Mouse (Mus musculus) limb, embryonic 13.5 days (tissue): ENCODE data around the gene Gal3st2b. TPM values are rescaled to one million over a fixed set of nuclear protein-coding genes. Genes with fewer than 3 reads are reported as not detected.
A peak's percentile ranks its signal among the peaks of the same experiment; 100 is the strongest.
"Not testable (repeated sequence)": the region's sequence is repeated elsewhere in the genome, so short reads cannot be mapped to it uniquely, and the experiment has no call there.

Experiments used
- ATAC-seq: fragments of 200-750 bp; cut with Nextera tagmentation; 2 replicates; pipeline ENCODE4 v1.8.0; 2017; ENCODE audit warnings: low read depth, moderate number of reproducible peaks, moderate TSS enrichment; ENCODE audit not compliant: low FRiP score
- H3K27ac ChIP-seq: fragments of 300-500 bp; sonication (generic); 2 replicates; pipeline ENCODE4 v1.5.1; 2015; ENCODE audit warnings: inconsistent platforms, mild to moderate bottlenecking, moderate library complexity
- H3K27me3 ChIP-seq: fragments of 300-500 bp; sonication (generic); 2 replicates; pipeline ENCODE4 v1.6.1; 2015; ENCODE audit warnings: mild to moderate bottlenecking, inconsistent platforms
- H3K36me3 ChIP-seq: fragments of 300-500 bp; sonication (generic); 2 replicates; pipeline ENCODE4 v1.6.1; 2015; ENCODE audit warnings: inconsistent platforms, mild to moderate bottlenecking, moderate library complexity
- H3K4me1 ChIP-seq: fragments of 300-500 bp; sonication (generic); 2 replicates; pipeline ENCODE4 v1.6.1; 2015; ENCODE audit warnings: inconsistent platforms
- H3K4me2 ChIP-seq: fragments of 300-500 bp; sonication (generic); replicated peaks from 2 replicates; pipeline ENCODE4 v1.6.1; 2015; ENCODE audit warnings: inconsistent platforms, mild to moderate bottlenecking, moderate library complexity
- H3K4me3 ChIP-seq: fragments of 300-500 bp; sonication (generic); 2 replicates; pipeline ENCODE4 v1.5.1; 2015; ENCODE audit warnings: moderate library complexity, mild to moderate bottlenecking, inconsistent platforms
- H3K9ac ChIP-seq: fragments of 300-500 bp; sonication (generic); 2 replicates; pipeline ENCODE4 v1.6.1; 2015; ENCODE audit warnings: mild to moderate bottlenecking, inconsistent platforms
- H3K9me3 ChIP-seq: fragments of 300-500 bp; sonication (generic); 2 replicates; pipeline ENCODE4 v1.6.1; 2016; ENCODE audit warnings: inconsistent platforms
- WGBS: fragments of 180-500 bp; shearing (Covaris S2); methylation state at CpG from one replicate; pipeline ENCODE4 v1.1.7; 2015; 5-methylcytosine and 5-hydroxymethylcytosine counted together
- polyA plus RNA-seq: library from polyadenylated mRNA; unstranded; fragments of >200 nt; fragmentation: Nextera tagmentation; extraction: Ambion mirVana; gene quantifications from 2 replicates; pipeline ENCODE4 v1.2.1, GENCODE M21; 2015

Gal3st2b gene
- polyA plus RNA-seq: 0.13 TPM in 1 of 2 replicates, not detected in the other

DNA sequence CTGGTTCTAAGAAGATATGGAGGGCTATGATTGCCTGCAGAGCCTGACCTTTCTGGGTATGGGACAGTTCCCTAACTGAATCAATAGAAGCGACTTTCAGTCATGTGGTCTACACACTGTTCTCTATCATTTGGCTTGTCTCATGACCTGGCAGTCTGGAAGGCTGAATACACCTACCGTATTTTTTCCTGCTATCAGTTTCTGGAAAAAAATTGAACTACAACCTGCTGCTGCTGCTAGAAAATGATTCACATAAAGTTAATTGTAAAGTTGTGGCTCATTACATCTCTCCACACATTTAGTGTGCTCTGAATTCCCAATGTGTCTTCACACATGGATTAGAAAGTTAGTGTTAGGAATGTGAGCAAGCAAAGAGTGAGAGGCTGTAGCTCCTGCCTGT lies at the start of gene Gal3st2b:
TSS of gene Gal3st2b (plus strand) at position 301 of the 400 bp plus-strand sequence.
- not testable (repeated sequence) for H3K4me2 ChIP-seq, H3K4me3 ChIP-seq, H3K36me3 ChIP-seq, H3K9me3 ChIP-seq, H3K27ac ChIP-seq, H3K9ac ChIP-seq, ATAC-seq, H3K4me1 ChIP-seq, H3K27me3 ChIP-seq
- 87% methylated on average over 2 of the region's 2 CpGs for WGBS

DNA sequence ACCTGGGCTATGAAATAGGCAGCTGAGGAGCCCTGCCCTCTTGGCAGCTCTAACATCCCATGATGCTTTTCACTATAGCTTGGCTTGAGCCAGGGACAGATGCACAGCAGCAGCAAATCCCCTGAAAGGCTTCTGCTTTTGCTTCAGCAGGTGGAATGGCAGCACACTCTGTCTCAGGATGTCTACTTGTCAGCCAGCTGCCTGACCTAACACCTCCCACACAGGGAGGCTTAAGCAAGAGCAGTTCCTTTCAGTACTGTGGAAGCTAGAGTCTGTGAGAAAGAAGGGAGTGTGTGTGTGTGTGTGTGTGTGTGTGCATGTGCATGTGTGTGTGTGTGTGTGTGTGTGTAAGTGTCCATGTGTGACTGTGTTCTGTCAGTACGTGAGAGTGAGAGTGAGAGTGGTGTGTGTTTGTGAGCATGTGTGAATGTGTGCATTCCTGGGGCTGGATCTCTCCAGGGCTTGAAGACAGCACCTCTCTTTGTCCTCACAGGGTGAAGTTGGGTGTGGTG lies 46.5 kb upstream of the Gal3st2b start:
- H3K4me3 ChIP-seq, H3K27ac ChIP-seq, H3K27me3 ChIP-seq, H3K4me1 ChIP-seq, ATAC-seq, H3K9me3 ChIP-seq, H3K9ac ChIP-seq, H3K36me3 ChIP-seq, H3K4me2 ChIP-seq: not testable (repeated sequence)
- 56% methylated on average over 1 of the region's 1 CpGs for WGBS

DNA sequence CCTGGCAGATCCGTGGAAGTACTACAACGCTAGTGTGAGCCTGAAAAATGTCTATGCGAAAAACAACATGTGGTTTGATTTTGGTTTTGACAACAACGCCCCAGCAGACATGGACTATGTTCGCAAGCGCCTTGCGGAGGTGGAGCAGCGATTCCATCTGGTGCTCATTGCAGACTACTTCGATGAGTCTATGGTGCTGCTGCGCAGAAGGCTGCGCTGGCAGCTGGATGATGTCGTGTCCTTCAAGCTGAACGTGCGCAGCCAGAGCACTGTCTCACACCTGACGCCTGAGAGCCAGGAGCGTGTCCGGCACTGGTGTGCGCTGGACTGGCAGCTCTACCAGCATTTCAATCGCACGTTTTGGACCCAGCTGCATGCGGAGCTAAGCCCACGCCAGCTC lies 43.7 kb upstream of the Gal3st2b start:
- 85% methylated on average over 12 of the region's 22 CpGs for WGBS

DNA sequence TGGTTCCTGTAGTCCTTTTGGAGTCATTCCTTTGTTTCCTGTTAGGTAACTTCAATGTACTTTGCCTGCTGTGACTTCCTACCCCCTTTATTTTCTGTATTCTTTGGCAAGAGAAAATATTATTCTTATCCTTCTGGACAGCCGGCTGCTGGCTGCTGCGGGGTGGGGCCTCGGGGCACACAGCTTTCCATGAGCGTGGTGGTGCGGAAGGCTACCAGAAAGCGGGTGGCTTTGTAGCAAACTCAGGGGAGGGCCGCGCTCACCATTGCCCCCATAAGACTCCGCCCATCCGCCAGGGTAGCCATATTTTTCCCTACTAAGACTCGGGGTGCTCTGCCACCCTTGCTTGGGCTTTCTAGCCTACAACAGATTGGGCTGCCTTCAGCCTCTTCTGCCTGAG lies 36.3 kb upstream of the Gal3st2b start:
- not testable (repeated sequence) for H3K27me3 ChIP-seq, H3K27ac ChIP-seq, H3K4me2 ChIP-seq, H3K36me3 ChIP-seq, H3K4me1 ChIP-seq, H3K9ac ChIP-seq, H3K4me3 ChIP-seq, H3K9me3 ChIP-seq, ATAC-seq
- WGBS: no CpG with 5 or more reads among the region's 11 CpGs

More for the DNA sequence above, 43.7 kb upstream of the Gal3st2b start:
- not testable (repeated sequence) for H3K4me2 ChIP-seq, H3K27ac ChIP-seq, H3K36me3 ChIP-seq, H3K27me3 ChIP-seq, H3K9ac ChIP-seq, H3K9me3 ChIP-seq, H3K4me1 ChIP-seq, H3K4me3 ChIP-seq
- ATAC-seq: peak; percentile 54; the same call in 1 of the 2 replicates

DNA sequence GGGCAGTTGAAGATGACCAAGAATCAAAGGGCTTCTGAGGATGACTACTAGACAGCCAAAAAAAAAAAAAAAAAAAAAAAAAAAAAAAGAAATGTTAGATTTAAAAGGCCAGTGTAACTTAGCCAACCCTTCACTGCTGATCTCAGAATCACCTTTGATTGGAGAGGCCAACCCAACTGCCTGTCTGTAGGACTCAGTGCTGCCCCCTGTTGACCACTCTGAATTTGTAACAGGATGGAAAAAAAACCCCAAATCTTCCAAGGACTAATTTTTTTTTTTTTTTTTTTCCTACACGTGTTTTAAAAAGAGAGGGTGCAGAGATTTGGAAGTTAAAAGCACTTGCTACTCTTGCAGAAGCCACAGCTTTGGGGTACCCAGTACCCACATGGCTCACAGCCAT lies 27.2 kb upstream of the Gal3st2b start:
- ATAC-seq, H3K4me3 ChIP-seq: not testable (repeated sequence)

DNA sequence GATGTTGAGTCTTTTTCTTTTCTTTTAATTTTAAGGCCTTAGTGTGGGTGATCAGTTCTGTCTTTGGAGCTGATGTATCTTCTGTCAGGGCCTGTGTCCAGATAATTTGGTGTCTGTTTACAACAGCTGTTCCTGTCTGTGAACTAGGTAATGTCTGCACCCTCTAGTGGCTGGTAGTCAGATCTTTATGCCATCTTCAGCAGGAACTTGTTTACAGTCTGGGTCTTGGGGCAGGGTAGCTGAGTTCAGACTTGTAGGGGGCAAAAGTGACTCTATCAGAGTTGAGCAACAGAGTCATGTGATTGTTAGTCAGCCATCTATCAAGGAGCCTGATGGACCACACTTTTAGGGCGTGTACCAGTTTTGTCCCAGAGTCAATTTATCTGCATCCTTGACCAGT lies 20.7 kb upstream of the Gal3st2b start:
- H3K9me3 ChIP-seq, H3K4me2 ChIP-seq, H3K9ac ChIP-seq, H3K27ac ChIP-seq, H3K36me3 ChIP-seq, H3K4me3 ChIP-seq, H3K4me1 ChIP-seq, H3K27me3 ChIP-seq, ATAC-seq: not testable (repeated sequence)
- WGBS: no CpG with 5 or more reads among the region's 1 CpGs

More for the DNA sequence above, 27.2 kb upstream of the Gal3st2b start:
- not testable (repeated sequence) for H3K27ac ChIP-seq, H3K9ac ChIP-seq, H3K27me3 ChIP-seq, H3K4me2 ChIP-seq, H3K4me1 ChIP-seq, H3K36me3 ChIP-seq, H3K9me3 ChIP-seq
- WGBS: 62% methylated on average over 1 of the region's 1 CpGs

DNA sequence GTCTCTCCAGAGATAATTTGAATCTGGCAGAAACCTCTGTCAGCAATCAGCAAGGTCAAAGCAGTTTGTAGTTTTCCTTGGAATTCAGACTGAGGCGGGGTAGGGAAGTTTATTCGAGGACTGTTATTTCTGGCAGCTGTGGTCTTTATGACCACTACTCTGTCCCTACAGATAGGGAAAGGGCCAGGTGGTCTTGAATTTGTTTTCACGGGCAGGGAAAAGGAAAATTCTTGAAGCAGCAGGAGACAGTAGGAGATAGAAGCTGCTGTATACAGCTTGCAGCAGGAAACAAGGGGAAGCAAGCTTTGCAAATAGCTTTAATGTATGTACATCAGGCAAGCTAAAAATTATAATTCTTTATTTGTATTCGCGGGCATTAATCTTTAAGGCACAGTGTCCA lies 16.8 kb upstream of the Gal3st2b start:
- not testable (repeated sequence) for H3K4me2 ChIP-seq, H3K4me1 ChIP-seq, H3K27ac ChIP-seq, H3K9ac ChIP-seq, H3K27me3 ChIP-seq, ATAC-seq, H3K36me3 ChIP-seq, H3K9me3 ChIP-seq, H3K4me3 ChIP-seq
- 43% methylated on average over 5 of the region's 5 CpGs for WGBS

DNA sequence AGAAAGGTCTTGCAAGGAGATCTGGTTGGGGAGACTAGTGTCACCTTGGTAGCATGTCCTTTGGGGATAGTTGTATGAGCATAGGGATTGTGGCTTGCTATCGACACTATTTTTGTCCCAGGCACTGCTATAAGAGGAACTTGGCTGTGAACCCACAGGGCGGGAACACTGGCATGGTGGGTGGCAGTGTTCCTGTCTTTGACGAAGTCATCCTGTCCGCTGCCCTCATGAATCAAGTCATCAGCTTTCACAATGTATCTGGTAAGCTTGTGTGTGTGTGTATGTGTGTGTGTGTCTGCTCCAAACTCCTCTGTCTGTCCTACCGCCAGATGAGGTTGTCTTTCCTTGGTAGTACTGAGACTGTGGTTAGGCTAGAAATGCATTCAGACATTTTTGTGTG lies 11.4 kb upstream of the Gal3st2b start:
- H3K9ac ChIP-seq, H3K9me3 ChIP-seq, H3K4me1 ChIP-seq, H3K4me2 ChIP-seq, H3K36me3 ChIP-seq, H3K4me3 ChIP-seq, H3K27me3 ChIP-seq, H3K27ac ChIP-seq, ATAC-seq: not testable (repeated sequence)
- WGBS: 87% methylated on average over 3 of the region's 5 CpGs

DNA sequence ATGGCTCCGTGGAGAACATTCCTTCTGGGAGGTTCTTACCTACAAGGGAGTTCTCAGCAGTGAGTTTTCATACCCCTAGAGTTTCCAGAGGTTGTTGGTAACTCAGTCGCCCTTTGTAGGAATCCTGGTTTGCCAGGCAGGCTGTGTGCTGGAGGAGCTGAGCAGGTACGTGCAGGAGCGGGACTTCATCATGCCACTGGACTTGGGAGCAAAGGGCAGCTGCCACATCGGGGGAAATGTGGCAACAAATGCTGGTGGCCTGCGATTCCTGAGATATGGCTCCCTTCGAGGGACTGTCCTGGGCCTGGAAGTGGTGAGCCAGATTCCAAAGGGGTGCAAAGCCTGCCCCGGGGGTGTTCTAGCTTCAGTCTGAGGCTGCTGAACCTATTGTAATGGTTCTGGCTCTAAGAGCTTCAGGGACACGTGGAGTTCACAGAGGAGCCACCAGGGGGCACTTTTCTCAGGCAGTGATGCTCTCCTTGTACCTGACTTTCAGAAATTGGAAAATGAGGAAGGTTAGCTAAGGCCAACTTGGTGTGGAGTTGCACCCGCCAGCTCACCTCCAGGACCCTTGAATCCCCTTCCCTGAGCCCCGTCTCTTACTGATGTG lies 9.0 kb upstream of the Gal3st2b start:
- no CpG with 5 or more reads among the region's 11 CpGs for WGBS
- H3K4me1 ChIP-seq, ATAC-seq, H3K4me3 ChIP-seq, H3K4me2 ChIP-seq, H3K36me3 ChIP-seq, H3K27ac ChIP-seq, H3K9ac ChIP-seq, H3K9me3 ChIP-seq, H3K27me3 ChIP-seq: not testable (repeated sequence)

DNA sequence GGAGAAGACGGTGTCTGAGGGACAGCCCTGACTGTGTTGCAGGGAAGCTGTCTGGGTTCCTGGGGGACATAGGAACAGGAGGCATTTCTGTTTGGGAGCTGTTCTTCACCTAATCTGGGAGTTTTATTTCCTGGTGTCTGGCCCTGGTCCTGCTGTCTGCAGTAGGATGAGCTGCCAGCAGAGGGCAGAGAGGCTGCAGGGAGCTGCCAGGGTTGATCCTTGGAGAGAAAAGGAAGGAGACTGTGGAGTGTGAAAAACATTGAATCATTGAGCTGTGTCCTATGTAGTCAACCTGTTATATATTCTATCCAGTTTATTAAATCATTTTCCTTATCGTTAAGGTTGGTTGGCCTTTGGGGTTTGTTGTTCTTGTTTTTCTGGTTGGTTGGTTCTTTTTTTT lies 6.2 kb upstream of the Gal3st2b start:
- ATAC-seq, H3K4me2 ChIP-seq, H3K27me3 ChIP-seq, H3K4me1 ChIP-seq, H3K9me3 ChIP-seq, H3K9ac ChIP-seq, H3K4me3 ChIP-seq, H3K27ac ChIP-seq, H3K36me3 ChIP-seq: not testable (repeated sequence)
- no CpG with 5 or more reads among the region's 2 CpGs for WGBS

DNA sequence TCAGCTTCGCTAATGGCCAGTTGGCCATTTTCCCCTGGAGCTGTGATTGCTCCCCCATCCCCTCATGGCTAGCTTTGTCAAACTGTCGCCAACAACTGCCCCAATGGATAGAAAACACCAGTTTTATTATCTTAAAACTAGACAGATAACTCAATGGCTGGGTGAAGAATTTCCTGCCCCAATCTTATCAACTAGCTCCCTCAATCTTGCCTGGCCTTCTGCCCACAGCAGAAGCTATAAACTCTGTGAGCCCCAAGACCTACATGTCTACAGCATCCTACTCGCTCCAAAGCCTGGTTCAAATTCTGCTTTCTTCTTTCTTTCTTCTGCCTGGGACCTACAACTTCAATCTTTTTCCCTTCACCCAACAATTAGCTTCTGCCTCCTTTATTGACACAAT lies 951 bp upstream of the Gal3st2b start:
- not testable (repeated sequence) for H3K9ac ChIP-seq, H3K27me3 ChIP-seq, H3K36me3 ChIP-seq, H3K9me3 ChIP-seq, H3K27ac ChIP-seq, H3K4me3 ChIP-seq, H3K4me2 ChIP-seq, H3K4me1 ChIP-seq, ATAC-seq
- 78% methylated on average over 3 of the region's 3 CpGs for WGBS

DNA sequence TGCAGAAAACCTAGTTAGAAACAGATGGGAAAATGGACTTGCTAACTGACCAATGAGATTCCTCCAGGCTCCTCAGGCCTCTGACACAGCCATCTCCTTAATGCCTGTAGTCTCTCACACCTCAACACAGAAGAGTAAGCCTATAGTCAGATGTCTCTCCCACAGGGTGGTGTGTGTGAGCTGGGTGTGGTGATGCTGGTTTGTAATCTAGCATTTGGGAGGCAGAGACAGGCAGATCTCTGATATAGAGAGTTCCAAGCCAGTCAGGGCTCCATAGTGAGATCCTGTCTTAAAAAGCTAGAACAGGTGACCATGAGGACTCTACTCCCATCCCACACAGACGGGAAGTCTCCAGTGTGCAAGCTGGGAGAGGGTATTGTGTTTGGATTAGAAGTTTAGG lies 664 bp downstream of the Gal3st2b start:
- not testable (repeated sequence) for H3K4me3 ChIP-seq, H3K4me2 ChIP-seq, H3K9me3 ChIP-seq, H3K27me3 ChIP-seq, H3K27ac ChIP-seq, H3K4me1 ChIP-seq, ATAC-seq, H3K36me3 ChIP-seq, H3K9ac ChIP-seq
- WGBS: 73% methylated on average over 1 of the region's 1 CpGs

DNA sequence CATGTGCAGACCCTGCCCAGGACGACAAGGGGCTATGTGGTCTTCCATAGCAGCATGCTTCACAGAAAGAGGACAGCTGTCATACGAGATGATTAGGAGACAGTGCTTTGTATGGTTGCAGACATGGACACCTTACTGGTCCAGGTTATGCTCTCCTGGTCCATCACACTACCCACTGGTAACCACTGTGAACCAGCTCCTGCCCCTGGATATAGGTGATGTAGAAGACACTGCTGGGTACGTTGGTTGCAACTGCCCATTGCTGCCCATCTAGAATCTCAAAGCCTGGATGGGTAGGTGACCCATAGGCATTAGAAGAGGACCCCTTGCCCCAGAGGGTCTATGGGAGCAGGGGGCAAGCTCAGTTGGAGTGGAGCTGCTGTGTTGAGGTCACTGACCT lies 1.2 kb downstream of the Gal3st2b start:
- not testable (repeated sequence) for ATAC-seq, H3K4me3 ChIP-seq, H3K36me3 ChIP-seq, H3K4me1 ChIP-seq, H3K27me3 ChIP-seq, H3K27ac ChIP-seq, H3K4me2 ChIP-seq, H3K9ac ChIP-seq, H3K9me3 ChIP-seq
- 74% methylated on average over 3 of the region's 3 CpGs for WGBS
